Mouse (Mus musculus) myocyte (in vitro differentiated cells): ENCODE data around the gene Pex16.

Experiments
- E2F4 ChIP-seq: IDR thresholded peaks from one replicate; pipeline ENCODE4 v1.6.1; 2011; ENCODE audit warnings: mild to moderate bottlenecking, control low read depth, moderate library complexity; ENCODE audit not compliant: insufficient read depth
- MYOD1 ChIP-seq, 3 experiments: IDR thresholded peaks; one replicate each; pipeline ENCODE4 v1.6.1; 2011; ENCODE audit warnings: control low read depth in 2 of 3, low read depth in 2 of 3, mild to moderate bottlenecking in 2 of 3, moderate library complexity in 1 of 3; ENCODE audit not compliant: insufficient read length in 2 of 3, control insufficient read depth in 1 of 3
- MYOG ChIP-seq, 3 experiments: IDR thresholded peaks; one replicate each; pipeline ENCODE4 v1.6.1; 2011; ENCODE audit warnings: control low read depth in 2 of 3, low read depth in 2 of 3, mild to moderate bottlenecking in 2 of 3; ENCODE audit not compliant: insufficient read length in 2 of 3, control insufficient read depth in 1 of 3, insufficient read depth in 1 of 3
- POLR2A ChIP-seq: IDR thresholded peaks from one replicate; pipeline ENCODE4 v1.6.1; 2011; ENCODE audit warnings: low read depth, mild to moderate bottlenecking, control low read depth, moderate library complexity; ENCODE audit not compliant: insufficient read length
- POLR2AphosphoS2 ChIP-seq: IDR thresholded peaks from one replicate; pipeline ENCODE4 v1.6.1; 2011; ENCODE audit warnings: low read depth, control low read depth; ENCODE audit not compliant: insufficient read length
- TCF12 ChIP-seq: IDR thresholded peaks from one replicate; pipeline ENCODE4 v1.6.1; 2011; ENCODE audit warnings: mild to moderate bottlenecking, control low read depth; ENCODE audit not compliant: poor library complexity, insufficient read depth, severe bottlenecking
- USF1 ChIP-seq: IDR thresholded peaks from one replicate; pipeline ENCODE4 v1.6.1; 2011; ENCODE audit warnings: low read depth, mild to moderate bottlenecking, control low read depth, moderate library complexity

DNA sequence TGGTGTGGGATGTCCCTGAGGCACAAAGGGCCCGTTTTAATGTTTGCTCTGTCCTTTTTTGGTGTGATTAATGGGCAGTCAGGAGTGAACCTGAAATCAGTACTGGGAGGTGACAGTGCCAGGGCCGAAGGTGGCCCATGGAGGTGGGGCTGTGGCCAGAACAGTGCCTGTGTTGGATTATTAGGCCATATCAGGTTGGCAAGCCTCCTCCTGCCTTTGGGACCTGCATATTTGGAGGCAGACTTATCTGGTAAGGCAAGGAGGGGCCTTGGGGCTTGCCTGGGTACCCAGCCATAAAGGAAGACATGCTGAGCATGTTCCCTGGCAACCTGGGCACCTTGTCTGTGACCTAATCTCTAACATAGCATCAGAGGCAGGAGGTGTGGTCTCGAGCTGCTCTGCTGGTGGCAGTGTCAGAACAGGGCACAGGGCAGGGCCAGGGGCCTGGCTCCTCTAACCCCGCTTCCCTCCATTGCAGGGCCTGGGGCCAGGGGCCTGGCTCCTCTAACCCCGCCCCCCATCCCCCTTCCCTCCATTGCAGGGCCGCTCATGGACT is 6.1 kb downstream of the Pex16 start:
- TF ChIP-seq POLR2A (no peak), TCF12 (no peak), E2F4 (no peak), MYOG (IDR thresholded peaks at IDR 0.05; ENCODE audit: control insufficient read depth in 1 of 3, insufficient read depth in 1 of 3, insufficient read length in 2 of 3, low read depth in 2 of 3) (no peak), MYOD1 (IDR thresholded peaks at IDR 0.05; ENCODE audit: control insufficient read depth in 1 of 3, insufficient read length in 2 of 3, low read depth in 2 of 3) (no peak), POLR2AphosphoS2 (no peak), USF1 (no peak)
